Mouse (Mus musculus) kidney, postnatal 0 days (tissue): ENCODE data around the gene Nedd9. TPM values are rescaled to one million over a fixed set of nuclear protein-coding genes. Genes with fewer than 3 reads are reported as not detected.

Experiments used
- ATAC-seq: fragments of 200-750 bp; cut with Nextera tagmentation; replicated peaks from 2 replicates; pipeline ENCODE4 v1.8.0; 2017; ENCODE audit warnings: low read depth, moderate number of reproducible peaks, moderate TSS enrichment, moderate library complexity; ENCODE audit not compliant: low FRiP score
- DNase-seq: peaks from one replicate; pipeline ENCODE4 v3.0.0-alpha.2; 2016; ENCODE audit warnings: low spot score
- H3K27ac ChIP-seq: fragments of 300-500 bp; sonication (generic); 2 replicates; pipeline ENCODE4 v1.5.1; 2014; ENCODE audit warnings: mild to moderate bottlenecking
- H3K27me3 ChIP-seq: fragments of 300-500 bp; sonication (generic); 2 replicates; pipeline ENCODE4 v1.6.1; 2014; ENCODE audit warnings: low read length, mixed read lengths; ENCODE audit not compliant: insufficient read depth
- H3K36me3 ChIP-seq: fragments of 300-500 bp; sonication (generic); 2 replicates; pipeline ENCODE4 v1.6.1; 2014; ENCODE audit warnings: low read length, mixed read lengths; ENCODE audit not compliant: insufficient read depth
- H3K4me1 ChIP-seq: fragments of 300-500 bp; sonication (generic); replicated peaks from 2 replicates; pipeline ENCODE4 v1.6.1; 2014; ENCODE audit warnings: antibody characterized with exemption, low read length, mixed read lengths; ENCODE audit not compliant: insufficient read depth
- H3K4me2 ChIP-seq: fragments of 300-500 bp; sonication (generic); 2 replicates; pipeline ENCODE4 v1.6.1; 2014; ENCODE audit warnings: mild to moderate bottlenecking, low read length, moderate library complexity, mixed read lengths
- H3K4me3 ChIP-seq: fragments of 300-500 bp; sonication (generic); replicated peaks from 2 replicates; pipeline ENCODE4 v1.5.1; 2014; ENCODE audit warnings: low read depth, low read length
- H3K9ac ChIP-seq: fragments of 300-500 bp; sonication (generic); 2 replicates; pipeline ENCODE4 v1.6.1; 2014; ENCODE audit warnings: low read depth, low read length
- H3K9me3 ChIP-seq: fragments of 300-500 bp; sonication (generic); replicated peaks from 2 replicates; pipeline ENCODE4 v1.6.1; 2016; ENCODE audit warnings: low read length, inconsistent platforms, mixed read lengths
- CTCF ChIP-seq: IDR thresholded peaks from 2 replicates; pipeline ENCODE4 v1.5.1; 2016; ENCODE audit warnings: antibody characterized with exemption, low read depth, mild to moderate bottlenecking, moderate library complexity
- WGBS: fragments of 180-500 bp; shearing (Covaris S2); extraction: QIAGEN DNeasy Blood & Tissue Kit; methylation state at CpG from one replicate; pipeline ENCODE4 v1.1.7; 2014; 5-methylcytosine and 5-hydroxymethylcytosine counted together
- polyA plus RNA-seq: library from polyadenylated mRNA; unstranded; fragments of >200 nt; fragmentation: Nextera tagmentation; extraction: Ambion mirVana; gene quantifications from 2 replicates; pipeline ENCODE4 v1.2.1, GENCODE M21; 2015

Gene Nedd9
- polyA plus RNA-seq, 1 experiment from 2014 or later, result 27.3 TPM

DNA sequence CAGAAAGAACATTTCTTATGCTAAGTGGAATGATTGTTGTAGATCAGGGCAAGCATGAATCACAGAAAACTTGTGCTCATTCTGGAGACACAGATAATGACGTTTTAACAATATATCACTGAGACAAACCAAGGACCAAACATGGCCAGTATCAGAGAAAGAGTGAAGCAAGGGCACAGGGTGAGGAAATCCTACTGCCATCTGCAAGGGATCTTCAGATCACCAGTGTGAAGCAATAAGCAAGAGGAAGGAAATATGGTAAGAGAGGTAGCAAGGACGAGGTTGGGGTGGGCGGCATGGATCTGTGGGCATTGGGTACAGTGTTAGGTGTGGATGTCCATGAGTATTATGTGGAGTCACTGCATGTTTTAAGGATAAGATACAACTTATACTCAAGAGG lies 13.6 kb upstream of the Nedd9 start:
- no peaks in the 10 kb centered on the region for H3K9me3 ChIP-seq
- no peak overlapping the region for H3K27ac ChIP-seq
- H3K27me3 ChIP-seq, result no peaks in the 10 kb centered on the region
- DNase-seq (no peak), ATAC-seq (no peak)
- no peaks in the 10 kb centered on the region for H3K36me3 ChIP-seq
- H3K4me3 ChIP-seq, result no peak overlapping the region
- 80% methylated on average over 3 of the region's 3 CpGs for WGBS
- H3K4me2 ChIP-seq, result no peak overlapping the region
- no peak overlapping the region for H3K9ac ChIP-seq
- no peak for TF ChIP-seq CTCF
- H3K4me1 ChIP-seq, result 0 out of 2 replicates have a peak, but pooled peaks cover 8% of the 10 kb centered on the region

DNA sequence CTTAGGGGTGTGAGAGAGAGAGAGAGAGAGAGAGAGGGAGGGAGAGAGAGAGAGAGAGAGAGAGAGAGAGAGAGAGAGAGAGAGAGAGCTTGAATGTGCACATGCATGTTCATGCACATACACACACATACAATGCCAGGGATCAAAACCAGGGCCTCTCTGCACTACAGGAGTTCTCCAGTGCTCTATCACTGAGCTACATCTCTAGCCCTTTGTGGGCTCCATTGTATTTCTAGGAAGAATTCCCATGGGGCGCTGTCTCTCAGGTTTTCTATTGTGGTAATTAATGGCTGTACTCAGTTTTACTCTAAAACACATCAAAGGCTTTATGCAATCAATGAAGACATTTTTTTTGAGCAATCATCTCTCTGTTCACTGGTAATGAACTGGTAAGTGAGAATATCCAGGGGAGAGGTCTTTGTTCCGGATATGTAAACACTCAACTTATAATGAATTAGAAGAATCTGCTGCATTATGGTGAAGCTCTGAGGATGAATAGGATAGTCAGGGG lies 11.5 kb upstream of the Nedd9 start:
- DNase-seq (no peak), ATAC-seq (no peak)
- Histone ChIP-seq H3K27ac (no peak overlapping the region), H3K36me3 (no peaks in the 10 kb centered on the region), H3K9ac (no peak overlapping the region), H3K9me3 (no peaks in the 10 kb centered on the region), H3K4me3 (no peak overlapping the region), H3K27me3 (no peaks in the 10 kb centered on the region), H3K4me1 (0 out of 2 replicates have a peak, but pooled peaks cover 8% of the 10 kb centered on the region), H3K4me2 (no peak overlapping the region)
- 84% methylated on average over 2 of the region's 2 CpGs for WGBS
- no peak for TF ChIP-seq CTCF

DNA sequence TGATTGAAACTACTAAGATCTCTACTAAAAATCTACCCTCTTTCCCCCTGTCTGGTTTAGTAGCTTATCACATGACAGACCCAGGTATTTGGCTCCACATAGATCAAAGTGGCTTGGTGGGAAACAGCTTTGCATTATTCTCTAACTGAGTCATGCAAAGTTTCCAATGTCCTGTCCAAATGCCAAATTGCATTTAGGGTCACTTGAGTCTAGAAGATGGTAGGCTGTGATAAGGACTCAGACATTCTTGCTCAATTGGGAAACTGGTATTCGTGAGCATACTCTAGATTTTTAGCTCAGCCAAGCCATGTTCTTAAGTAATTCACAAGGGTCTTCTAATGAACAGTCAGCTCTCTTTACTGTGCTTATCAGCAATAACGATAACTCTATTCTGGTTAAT lies 7.5 kb upstream of the Nedd9 start:
- no peak overlapping the region for H3K4me2 ChIP-seq
- no peak for DNase-seq
- no peaks in the 10 kb centered on the region for H3K27me3 ChIP-seq
- no peaks in the 10 kb centered on the region for H3K9me3 ChIP-seq
- H3K27ac ChIP-seq, result no peak overlapping the region
- TF ChIP-seq CTCF, result no peak
- no peak for ATAC-seq
- 77% methylated on average over 2 of the region's 2 CpGs for WGBS
- no peak overlapping the region for H3K9ac ChIP-seq
- H3K4me3 ChIP-seq, result no peak overlapping the region
- H3K36me3 ChIP-seq, result no peaks in the 10 kb centered on the region
- H3K4me1 ChIP-seq, result no peaks in the 10 kb centered on the region

DNA sequence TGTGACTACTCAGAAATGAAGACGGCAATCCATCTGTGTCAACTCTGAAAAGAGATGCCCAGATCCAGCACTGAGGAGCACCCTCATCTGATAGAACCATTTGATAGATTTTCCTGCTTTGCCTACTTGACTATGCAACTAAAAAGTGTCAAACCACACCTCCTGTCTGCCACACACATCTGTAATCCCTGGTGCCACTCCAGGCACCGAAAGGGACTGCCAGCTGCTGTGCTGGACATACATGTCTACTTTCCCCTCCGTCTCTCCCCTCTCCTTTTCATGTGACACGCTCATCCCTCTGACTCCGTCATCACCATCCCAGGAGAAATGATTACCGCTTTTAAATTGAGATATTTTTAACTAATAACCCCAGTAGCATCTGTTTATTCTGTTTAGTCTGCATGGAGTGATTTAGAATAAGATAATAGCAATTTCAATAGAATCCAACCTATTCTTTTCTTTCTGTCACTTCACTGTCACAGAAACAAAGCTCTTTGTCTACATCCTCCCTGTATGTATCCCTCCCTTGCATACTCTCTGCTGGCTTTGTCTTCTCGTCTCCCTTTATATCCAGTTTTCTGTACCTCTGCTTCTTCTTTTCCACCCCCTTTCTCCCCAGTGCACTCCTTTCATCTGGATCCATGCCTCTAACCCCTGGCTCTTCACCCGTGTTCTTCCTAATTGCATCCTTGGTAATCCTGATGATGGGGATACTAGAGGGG lies 5.0 kb upstream of the Nedd9 start:
- H3K9me3 ChIP-seq, result no peaks in the 10 kb centered on the region
- no peaks in the 10 kb centered on the region for H3K36me3 ChIP-seq
- no peak overlapping the region for H3K4me3 ChIP-seq
- no peak overlapping the region for H3K27ac ChIP-seq
- no peak overlapping the region for H3K4me2 ChIP-seq
- TF ChIP-seq CTCF, result no peak
- DNase-seq (no peak), ATAC-seq (no peak)
- WGBS, result 86% methylated on average over 8 of the region's 8 CpGs
- H3K4me1 ChIP-seq, result no peaks in the 10 kb centered on the region
- H3K9ac ChIP-seq, result no peak overlapping the region
- H3K27me3 ChIP-seq, result no peaks in the 10 kb centered on the region

DNA sequence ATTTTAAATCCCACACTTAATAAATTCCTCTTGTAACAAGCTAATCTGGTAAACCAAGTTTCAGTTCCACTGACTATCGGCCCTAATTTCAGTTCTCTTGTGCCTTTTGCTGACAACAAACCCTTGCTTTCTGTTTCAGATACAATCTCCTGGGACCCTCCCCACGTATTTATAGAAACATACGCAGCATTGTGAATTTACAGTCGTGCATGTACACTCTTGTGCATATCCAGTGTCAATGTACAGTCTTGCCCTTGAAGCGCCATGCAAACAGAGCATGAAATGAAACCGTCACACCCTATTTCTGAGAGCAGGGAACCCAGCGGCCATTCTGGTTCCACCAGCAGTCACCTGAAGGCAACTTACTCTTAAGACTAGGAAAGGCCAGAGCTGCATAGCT lies 4.4 kb upstream of the Nedd9 start:
- TF ChIP-seq CTCF, result no peak
- Histone ChIP-seq H3K4me2 (no peak overlapping the region), H3K9ac (no peak overlapping the region), H3K27me3 (no peaks in the 10 kb centered on the region), H3K4me1 (no peaks in the 10 kb centered on the region), H3K36me3 (no peaks in the 10 kb centered on the region), H3K4me3 (no peak overlapping the region), H3K9me3 (no peaks in the 10 kb centered on the region), H3K27ac (no peak overlapping the region)
- DNase-seq (no peak), ATAC-seq (no peak)
- 71% methylated on average over 7 of the region's 7 CpGs for WGBS

DNA sequence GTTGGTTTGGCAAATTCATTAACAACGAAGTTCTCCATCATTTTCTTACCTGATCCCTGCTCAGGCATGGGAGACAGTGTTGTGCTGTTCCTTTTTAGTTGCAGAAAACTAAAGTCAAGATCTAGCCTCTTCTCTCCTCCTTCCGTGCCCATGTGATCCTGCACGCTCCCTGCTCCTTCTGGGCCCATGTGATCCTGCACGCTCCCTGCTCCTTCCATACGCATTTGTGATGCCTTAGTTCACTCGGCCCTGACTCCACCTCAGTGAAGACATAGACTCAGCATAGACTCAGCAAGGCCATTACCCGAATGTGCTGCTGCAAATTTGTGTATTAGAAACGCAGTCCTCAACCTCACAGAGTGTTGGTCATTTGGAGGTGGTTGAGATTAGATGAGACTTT lies 3.1 kb upstream of the Nedd9 start:
- Histone ChIP-seq H3K4me2 (no peak overlapping the region), H3K9me3 (no peaks in the 10 kb centered on the region), H3K4me3 (no peak overlapping the region), H3K9ac (no peak overlapping the region), H3K4me1 (no peaks in the 10 kb centered on the region), H3K27me3 (no peaks in the 10 kb centered on the region), H3K27ac (no peak overlapping the region), H3K36me3 (no peaks in the 10 kb centered on the region)
- 67% methylated on average over 8 of the region's 8 CpGs for WGBS
- DNase-seq (no peak), ATAC-seq (no peak)
- TF ChIP-seq CTCF, result no peak

DNA sequence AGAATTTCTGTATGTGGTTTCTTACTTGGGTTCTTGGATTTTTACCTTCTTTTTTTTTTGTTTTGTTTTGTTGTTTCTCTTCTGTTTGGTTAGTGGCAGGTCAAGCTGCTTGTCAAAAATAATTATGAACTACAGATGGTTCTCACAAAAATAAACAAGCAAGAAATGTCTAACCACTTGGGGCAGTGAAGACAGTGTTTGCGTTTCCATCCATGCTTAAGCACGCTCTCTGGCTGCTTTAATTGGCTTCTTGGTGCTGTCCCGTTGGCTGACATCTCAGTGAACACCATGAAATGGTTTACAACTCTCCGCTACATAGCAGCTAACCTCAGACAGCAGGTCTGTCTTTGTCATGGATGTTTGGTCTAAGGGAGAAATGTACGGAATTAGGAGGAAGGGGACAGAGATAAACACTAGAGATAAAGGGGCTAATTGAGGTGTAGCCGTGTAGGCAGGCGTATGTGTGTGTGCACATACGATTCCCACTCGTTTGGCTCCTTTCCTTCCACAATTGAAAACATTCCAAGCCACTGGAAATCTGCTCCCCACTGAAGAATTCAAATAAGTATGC lies 2.6 kb upstream of the Nedd9 start:
- Histone ChIP-seq H3K9me3 (no peaks in the 10 kb centered on the region), H3K27ac (no peak overlapping the region), H3K4me1 (no peaks in the 10 kb centered on the region), H3K4me2 (no peak overlapping the region), H3K4me3 (no peak overlapping the region), H3K27me3 (no peaks in the 10 kb centered on the region), H3K36me3 (no peaks in the 10 kb centered on the region), H3K9ac (no peak overlapping the region)
- WGBS, result 38% methylated on average over 9 of the region's 9 CpGs
- DNase-seq, result peak; percentile 60
- no peak for ATAC-seq
- peak; percentile 34; the same call in 1 of the 2 replicates for TF ChIP-seq CTCF
